Mouse (Mus musculus): ENCODE data around the gene Ehmt2. TPM values are rescaled to one million over a fixed set of nuclear protein-coding genes. Genes with fewer than 3 reads are reported as not detected.
A peak's percentile ranks its signal among the peaks of the same experiment; 100 is the strongest.
"Not testable (repeated sequence)": the region's sequence is repeated elsewhere in the genome, so short reads cannot be mapped to it uniquely, and the experiment has no call there.

Ehmt2 gene
- total and polyA plus RNA-seq, 2 experiments from 2014 or later = 57.4 to 309 TPM

DNA sequence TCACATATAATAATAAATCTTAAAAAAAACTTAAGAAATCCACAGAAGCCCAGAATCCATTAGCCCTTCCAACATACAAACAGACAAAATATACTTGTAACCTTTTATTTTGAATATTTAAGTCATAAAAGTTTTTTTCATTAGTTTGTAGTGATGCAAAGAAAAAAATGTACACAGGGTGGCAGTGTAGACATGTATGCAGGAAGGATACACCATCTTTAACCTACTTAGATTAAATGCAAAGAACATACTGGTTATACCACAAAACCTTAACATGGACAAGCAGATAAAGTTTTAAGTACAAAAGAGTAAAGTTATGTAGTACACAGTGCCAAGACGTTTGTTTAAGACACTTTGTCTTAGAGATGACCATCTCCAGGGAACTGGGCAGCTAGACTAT, 58.1 kb downstream of the Ehmt2 start:
- WGBS = 39% methylated on average over 1 of the region's 1 CpGs
- TF ChIP-seq CTCF (IDR thresholded peaks at IDR 0.05; ENCODE audit: low read depth) = peak; percentile 66
- no peak overlapping the region for H3K4me3 ChIP-seq (ENCODE audit: low read length)
- H3K9me3 ChIP-seq (ENCODE audit: low read length) = no peaks in the 10 kb centered on the region
- no peaks in the 10 kb centered on the region for H3K36me3 ChIP-seq (ENCODE audit: insufficient read depth, low read length)
- H3K27me3 ChIP-seq (ENCODE audit: insufficient read depth, low read length) = no peaks in the 10 kb centered on the region
- H3K9ac ChIP-seq (replicated peaks; ENCODE audit: low read length) = no peak overlapping the region
- no peak for ATAC-seq
- H3K4me1 ChIP-seq (ENCODE audit: insufficient read depth, low read length) = no peaks in the 10 kb centered on the region
- DNase-seq (ENCODE audit: low spot score) = peak; percentile 33
- H3K4me2 ChIP-seq (ENCODE audit: low read depth, low read length) = no peak overlapping the region
- H3K27ac ChIP-seq = no peak overlapping the region

DNA sequence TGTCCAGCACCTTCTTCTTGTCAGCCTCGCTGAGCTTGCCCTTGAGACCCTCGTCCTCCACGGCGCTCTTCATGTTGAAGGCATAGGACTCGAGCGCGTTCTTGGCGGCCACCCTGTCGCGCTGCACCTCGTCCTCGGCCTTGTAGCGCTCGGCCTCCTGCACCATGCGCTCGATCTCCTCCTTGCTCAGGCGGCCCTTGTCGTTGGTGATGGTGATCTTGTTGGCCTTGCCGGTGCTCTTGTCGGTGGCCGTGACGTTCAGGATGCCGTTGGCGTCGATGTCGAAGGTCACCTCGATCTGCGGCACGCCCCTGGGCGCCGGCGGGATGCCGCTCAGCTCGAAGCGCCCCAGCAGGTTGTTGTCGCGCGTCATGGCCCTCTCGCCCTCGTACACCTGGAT, 59.0 kb downstream of the Ehmt2 start:
- ATAC-seq; H3K9ac ChIP-seq (replicated peaks; ENCODE audit: low read length); H3K27ac ChIP-seq; H3K36me3 ChIP-seq (ENCODE audit: insufficient read depth, low read length); H3K27me3 ChIP-seq (ENCODE audit: insufficient read depth, low read length); DNase-seq (ENCODE audit: low spot score); H3K4me2 ChIP-seq (ENCODE audit: low read depth, low read length); H3K4me1 ChIP-seq (ENCODE audit: insufficient read depth, low read length); H3K9me3 ChIP-seq (ENCODE audit: low read length); H3K4me3 ChIP-seq (ENCODE audit: low read length): not testable (repeated sequence)
- WGBS = 24% methylated on average over 26 of the region's 40 CpGs

DNA sequence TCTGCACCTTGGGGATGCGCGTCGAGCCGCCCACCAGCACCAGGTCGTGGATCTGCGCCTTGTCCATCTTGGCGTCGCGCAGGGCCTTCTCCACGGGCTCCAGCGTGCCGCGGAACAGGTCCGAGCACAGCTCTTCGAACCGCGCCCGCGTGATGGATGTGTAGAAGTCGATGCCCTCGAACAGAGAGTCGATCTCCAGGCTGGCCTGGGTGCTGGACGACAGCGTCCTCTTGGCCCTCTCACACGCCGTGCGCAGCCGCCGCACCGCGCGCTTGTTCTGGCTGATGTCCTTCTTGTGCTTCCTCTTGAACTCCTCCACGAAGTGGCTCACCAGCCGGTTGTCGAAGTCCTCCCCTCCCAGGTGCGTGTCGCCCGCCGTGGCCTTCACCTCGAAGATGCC, 59.7 kb downstream of the Ehmt2 start:
- H3K9me3 ChIP-seq (ENCODE audit: low read length); ATAC-seq; H3K4me2 ChIP-seq (ENCODE audit: low read depth, low read length); H3K27me3 ChIP-seq (ENCODE audit: insufficient read depth, low read length); DNase-seq (ENCODE audit: low spot score); H3K27ac ChIP-seq; H3K4me1 ChIP-seq (ENCODE audit: insufficient read depth, low read length); H3K9ac ChIP-seq (replicated peaks; ENCODE audit: low read length); H3K4me3 ChIP-seq (ENCODE audit: low read length); H3K36me3 ChIP-seq (ENCODE audit: insufficient read depth, low read length): not testable (repeated sequence)
- WGBS = 23% methylated on average over 22 of the region's 40 CpGs

DNA sequence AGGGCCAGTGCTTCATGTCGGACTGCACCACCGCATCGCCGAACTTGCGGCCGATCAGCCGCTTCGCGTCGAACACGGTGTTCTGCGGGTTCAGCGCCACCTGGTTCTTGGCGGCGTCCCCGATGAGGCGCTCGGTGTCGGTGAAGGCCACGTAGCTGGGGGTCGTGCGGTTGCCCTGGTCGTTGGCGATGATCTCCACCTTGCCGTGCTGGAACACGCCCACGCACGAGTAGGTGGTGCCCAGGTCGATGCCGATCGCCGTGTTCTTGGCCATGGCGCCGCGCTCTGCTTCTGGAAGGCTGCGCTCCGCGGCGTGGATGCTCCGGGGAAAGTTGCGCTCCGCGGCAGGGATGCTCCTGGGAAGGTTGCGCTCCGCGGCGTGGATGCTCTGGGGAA, 60.5 kb downstream of the Ehmt2 start:
- Histone ChIP-seq H3K4me2 (ENCODE audit: low read depth, low read length) (peak overlapping the region; percentile 66), H3K4me3 (ENCODE audit: low read length) (peak overlapping the region; percentile 41)
- not testable (repeated sequence) for H3K4me1 ChIP-seq (ENCODE audit: insufficient read depth, low read length); H3K27me3 ChIP-seq (ENCODE audit: insufficient read depth, low read length); ATAC-seq; H3K36me3 ChIP-seq (ENCODE audit: insufficient read depth, low read length); H3K27ac ChIP-seq; DNase-seq (ENCODE audit: low spot score); H3K9me3 ChIP-seq (ENCODE audit: low read length); H3K9ac ChIP-seq (replicated peaks; ENCODE audit: low read length)
- 3% methylated on average over 7 of the region's 47 CpGs for WGBS

DNA sequence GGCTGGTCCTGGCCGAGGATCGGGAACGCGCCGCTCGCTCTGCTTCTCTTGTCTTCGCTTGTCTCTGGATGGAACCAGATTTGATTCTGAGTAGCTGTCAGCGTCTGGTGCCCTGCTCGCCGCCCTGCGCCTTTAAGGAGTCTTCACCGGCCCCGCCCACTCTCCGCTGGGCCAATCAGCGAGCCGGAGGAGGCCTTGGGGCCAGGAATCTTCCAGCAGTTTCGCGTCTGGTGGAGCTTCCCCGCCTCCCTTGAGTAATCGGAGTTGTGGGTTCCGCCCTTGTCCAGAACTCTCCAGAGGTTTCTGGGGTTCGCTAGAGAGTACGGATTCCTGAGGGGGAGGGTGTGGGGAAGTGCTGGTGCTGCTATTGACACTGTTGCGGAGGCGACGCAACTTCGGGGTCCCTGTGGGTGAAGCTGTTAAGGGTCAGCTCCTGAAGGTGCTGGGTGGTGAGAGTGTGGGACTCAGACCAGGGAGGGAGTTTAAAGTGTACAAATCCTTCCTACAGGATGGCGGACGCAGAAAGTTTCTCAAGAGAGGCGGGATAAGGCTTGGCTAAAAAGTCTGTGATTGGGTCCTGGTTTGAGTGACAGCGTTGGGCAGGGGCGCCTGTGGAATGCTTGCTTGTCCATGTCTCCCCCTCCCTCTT, 61.0 kb downstream of the Ehmt2 start, which contains the start of gene Hspa1b:
Gene Hspa1b (minus strand): TSS at position 109 of the 649 bp plus-strand sequence.
- DNase-seq (ENCODE audit: low spot score) (peak; percentile 76), ATAC-seq (peak; percentile 95)
- H3K9ac ChIP-seq (replicated peaks; ENCODE audit: low read length) = 0 out of 2 replicates have a peak within 1 kb of the TSS, but pooled peaks have one; percentile 3
- not testable (repeated sequence) for H3K27me3 ChIP-seq (ENCODE audit: insufficient read depth, low read length); H3K4me1 ChIP-seq (ENCODE audit: insufficient read depth, low read length); H3K36me3 ChIP-seq (ENCODE audit: insufficient read depth, low read length); H3K9me3 ChIP-seq (ENCODE audit: low read length)
- peak within 1 kb of the TSS; percentile 66 for H3K4me2 ChIP-seq (ENCODE audit: low read depth, low read length)
- WGBS = 2% methylated on average over 27 of the region's 32 CpGs
- peak within 1 kb of the TSS; percentile 70 for H3K27ac ChIP-seq
- H3K4me3 ChIP-seq (ENCODE audit: low read length) = peak within 1 kb of the TSS; percentile 41

DNA sequence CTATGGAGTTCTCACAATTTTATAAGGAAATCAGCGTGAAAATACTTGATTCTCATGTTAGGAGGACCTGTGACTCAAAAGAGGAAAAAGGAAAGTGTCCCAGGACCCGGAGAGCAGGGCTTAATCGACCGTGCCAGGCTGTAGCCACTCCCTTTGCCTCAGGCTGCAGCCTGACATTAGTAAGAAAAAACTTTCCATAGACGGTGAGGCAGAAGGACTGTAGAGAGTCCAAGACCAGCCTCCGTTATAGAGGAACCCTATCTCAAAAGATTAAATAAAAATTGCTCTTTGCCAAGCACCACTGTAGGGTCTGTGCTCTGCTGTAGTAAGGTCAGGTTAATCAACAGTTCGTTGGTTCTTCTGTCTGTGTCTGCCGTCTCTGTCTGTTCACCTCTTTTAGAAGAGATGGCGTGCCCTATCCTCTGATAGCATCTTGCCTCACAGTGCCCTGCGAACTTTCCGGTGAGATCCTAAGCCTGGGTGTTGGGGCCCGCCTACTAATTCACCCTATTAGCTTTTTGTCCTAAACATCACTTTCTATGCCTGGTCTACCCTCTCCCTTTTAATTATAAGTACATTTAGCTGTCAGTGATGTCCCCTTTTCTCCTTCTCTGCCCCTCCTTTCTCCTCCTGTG, 61.7 kb downstream of the Ehmt2 start:
- Histone ChIP-seq H3K4me3 (ENCODE audit: low read length) (peak overlapping the region; percentile 41), H3K9ac (replicated peaks; ENCODE audit: low read length) (no peak overlapping the region), H3K9me3 (ENCODE audit: low read length) (no peaks in the 10 kb centered on the region), H3K27me3 (ENCODE audit: insufficient read depth, low read length) (no peaks in the 10 kb centered on the region), H3K27ac (peak overlapping the region; percentile 70), H3K4me1 (ENCODE audit: insufficient read depth, low read length) (no peaks in the 10 kb centered on the region), H3K36me3 (ENCODE audit: insufficient read depth, low read length) (no peaks in the 10 kb centered on the region), H3K4me2 (ENCODE audit: low read depth, low read length) (peak overlapping the region; percentile 66)
- DNase-seq (ENCODE audit: low spot score) (no peak), ATAC-seq (no peak; the same call in 1 of the 2 replicates)
- TF ChIP-seq CTCF (IDR thresholded peaks at IDR 0.05; ENCODE audit: low read depth) = no peak
- 18% methylated on average over 12 of the region's 12 CpGs for WGBS

DNA sequence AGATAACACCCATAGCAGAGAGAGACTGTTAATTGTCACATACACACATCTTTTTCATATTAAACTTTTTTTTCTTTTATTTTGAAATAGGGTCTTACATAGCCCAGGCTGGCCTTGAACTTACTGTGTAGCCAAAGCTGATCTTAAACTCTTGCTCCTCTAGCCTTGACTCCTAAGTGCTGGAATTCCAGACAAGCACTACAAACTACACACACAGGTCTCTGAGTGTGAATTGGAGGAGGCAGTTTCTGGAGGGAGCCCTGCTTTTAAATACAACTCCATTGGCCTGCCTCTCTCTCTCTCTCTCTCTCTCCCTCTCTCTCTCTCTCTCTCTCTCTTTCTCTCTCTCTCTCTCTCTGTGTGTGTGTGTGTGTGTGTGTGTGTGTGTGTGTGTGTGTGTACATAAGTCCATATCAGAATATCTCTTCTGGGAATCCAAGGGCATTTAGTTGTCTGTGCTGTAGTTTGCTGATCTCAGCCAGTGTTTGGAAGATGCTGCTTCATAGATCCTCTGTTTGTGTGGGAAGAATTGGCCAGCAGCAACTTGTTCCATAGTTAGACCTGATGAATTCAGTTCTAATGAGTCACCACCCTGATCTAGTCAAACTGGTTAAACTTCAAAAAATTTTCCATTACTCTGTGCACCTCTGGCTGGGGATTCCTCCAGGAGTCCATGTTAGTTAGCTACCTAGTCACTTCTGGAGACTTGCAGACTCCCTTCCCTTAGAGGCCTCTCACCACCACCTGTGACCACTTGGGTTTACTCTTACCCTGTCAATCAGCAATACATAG, 62.6 kb downstream of the Ehmt2 start:
- no peak for ATAC-seq
- no peak for TF ChIP-seq CTCF (IDR thresholded peaks at IDR 0.05; ENCODE audit: low read depth)
- no peaks in the 10 kb centered on the region for H3K27me3 ChIP-seq (ENCODE audit: insufficient read depth, low read length)
- no peak overlapping the region for H3K4me3 ChIP-seq (ENCODE audit: low read length)
- no peak for DNase-seq (ENCODE audit: low spot score)
- no peaks in the 10 kb centered on the region for H3K9me3 ChIP-seq (ENCODE audit: low read length)
- no peaks in the 10 kb centered on the region for H3K4me1 ChIP-seq (ENCODE audit: insufficient read depth, low read length)
- H3K36me3 ChIP-seq (ENCODE audit: insufficient read depth, low read length) = no peaks in the 10 kb centered on the region
- no peak overlapping the region for H3K9ac ChIP-seq (replicated peaks; ENCODE audit: low read length)
- H3K27ac ChIP-seq = no peak overlapping the region
- no peak overlapping the region for H3K4me2 ChIP-seq (ENCODE audit: low read depth, low read length)
